Mouse (Mus musculus) brain, adult 10 weeks (tissue): ENCODE measurements around the gene Olfr1450. TPM values are rescaled to one million over a fixed set of nuclear protein-coding genes. Genes with fewer than 3 reads are reported as not detected.

Experiments
- polyA plus RNA-seq: library from polyadenylated mRNA; stranded (reverse); fragments of 350-450 nt; fragmentation: Illumina TruSeq; extraction: RNeasy Lipid Tissue Mini Kit (QIAGEN cat#74804); gene quantifications from one replicate; pipeline ENCODE4 v1.2.3, GENCODE M21; 2015; ENCODE audit warnings: low read depth, low replicate concordance

Gene Olfr1450
- polyA plus RNA-seq, result not detected

DNA sequence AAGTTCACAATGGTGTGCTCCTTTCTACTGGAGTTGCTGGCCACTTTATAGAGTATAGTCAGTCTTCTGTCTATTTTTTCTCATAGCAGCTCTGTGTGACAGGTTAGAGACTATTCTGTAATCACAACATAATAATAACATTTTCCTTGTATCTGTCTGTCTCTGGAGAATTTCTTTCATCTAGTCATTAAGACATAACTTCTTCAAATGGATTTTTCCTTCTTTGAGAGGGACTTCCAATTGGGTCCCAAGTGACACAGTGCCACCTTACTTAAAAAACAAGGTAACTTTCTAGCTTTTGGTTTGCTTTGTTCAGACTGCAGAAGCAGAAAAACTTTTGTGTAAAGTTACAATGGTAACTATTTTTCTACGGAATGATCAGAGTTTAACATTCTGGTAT is at the start of gene Olfr1450:
Olfr1450 (plus strand) TSS at position 301 of the 400 bp plus-strand sequence.

DNA sequence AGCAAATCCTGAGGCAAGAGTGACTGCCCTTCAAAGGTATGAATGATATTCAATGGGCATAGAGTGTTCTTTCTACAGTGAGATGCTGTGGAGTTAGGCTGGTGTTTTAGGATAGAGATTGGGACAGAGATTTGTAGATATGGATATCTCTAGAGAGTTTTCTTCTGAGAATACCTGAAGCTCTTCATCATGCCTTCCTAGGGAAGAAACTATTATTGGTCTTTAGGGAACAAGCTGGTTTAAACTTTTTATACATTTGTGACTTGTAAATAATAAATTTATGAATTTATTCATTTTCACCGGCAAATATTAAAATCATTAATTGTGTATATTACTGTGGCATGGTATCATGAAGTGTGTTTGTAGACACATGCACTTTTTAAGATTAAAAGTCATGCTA is 46.4 kb upstream of the Olfr1450 start, which contains the start of gene Olfr1447:
Olfr1447 (minus strand) TSS at position 101 of the 400 bp plus-strand sequence.

DNA sequence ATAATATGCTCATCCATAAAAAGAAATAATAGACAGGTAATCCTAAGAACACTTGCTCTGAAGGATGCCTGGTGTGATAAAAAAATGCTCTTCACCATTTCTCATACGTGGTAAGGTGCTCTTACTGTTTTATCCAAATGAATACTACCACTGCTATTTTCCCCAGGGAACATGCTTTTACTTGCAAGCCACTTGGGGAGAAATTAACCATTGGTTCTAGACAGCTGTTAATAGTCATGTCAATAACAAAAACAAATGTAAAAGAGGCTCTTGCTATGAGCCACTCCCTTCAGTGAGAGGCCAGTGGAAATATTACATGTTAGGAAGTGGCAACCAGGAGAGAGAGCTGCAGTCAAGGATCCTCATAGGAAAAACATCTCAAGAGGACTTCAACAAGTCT is 25.7 kb upstream of the Olfr1450 start, which contains the start of gene Olfr1448:
Olfr1448 (minus strand) TSS at position 101 of the 400 bp plus-strand sequence.

DNA sequence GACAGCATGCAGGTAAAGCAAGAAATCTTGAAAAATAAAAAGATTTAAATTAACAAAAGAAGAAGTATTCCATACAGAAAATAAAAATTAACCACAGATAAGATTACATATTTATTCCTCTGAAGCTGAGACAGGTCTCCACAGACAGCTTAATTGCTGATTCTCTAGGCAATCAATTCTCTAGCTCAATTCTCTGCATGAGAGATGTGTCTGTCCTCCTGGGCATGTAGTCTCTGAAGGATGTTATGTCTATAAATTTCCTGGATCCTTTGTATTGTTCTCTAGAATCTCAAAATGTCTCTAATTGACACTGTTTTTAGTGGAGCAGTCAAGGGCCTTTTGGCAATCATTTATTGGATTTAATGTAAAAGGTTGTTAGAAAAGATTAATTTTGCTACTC is 19.5 kb upstream of the Olfr1450 start, which contains the start of gene Olfr1449:
Olfr1449 (plus strand) TSS at position 301 of the 400 bp plus-strand sequence.

DNA sequence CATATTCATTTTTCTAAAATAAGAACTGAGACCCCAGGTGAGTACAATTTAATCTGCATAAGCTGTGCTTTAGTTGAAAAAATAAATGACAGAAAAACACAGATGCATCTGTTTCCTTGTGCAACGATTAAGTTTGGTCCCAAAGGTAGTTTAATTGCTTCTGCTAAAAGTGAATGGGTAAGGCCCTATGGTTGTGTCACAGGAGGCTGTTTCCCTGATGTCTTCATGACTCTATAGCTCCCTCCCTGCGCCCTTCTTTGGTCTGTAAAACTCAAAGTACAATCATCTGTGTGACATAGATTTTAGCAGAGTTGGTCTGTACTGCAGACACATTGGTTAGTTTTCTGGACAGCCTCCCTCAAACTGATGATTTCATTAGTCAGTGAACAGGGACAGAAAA is 44.7 kb downstream of the Olfr1450 start, which contains the start of gene Olfr1451:
Olfr1451 (plus strand) TSS at position 301 of the 400 bp plus-strand sequence.

Other genes starting within 250 kb of the Olfr1450 start
- gene Cntf, start 184.6 kb upstream of the Olfr1450 start, polyA plus RNA-seq, result 1.7 TPM
- gene Zfp91, start 154.1 kb upstream of the Olfr1450 start, polyA plus RNA-seq, result 72.9 TPM
- gene Lpxn, start 154.1 kb upstream of the Olfr1450 start, polyA plus RNA-seq, result 2.2 TPM
- gene Gm5244, start 103.6 kb upstream of the Olfr1450 start, polyA plus RNA-seq, result not detected
- not detected for gene Olfr1444, start 93.0 kb upstream of the Olfr1450 start, polyA plus RNA-seq
- gene Olfr1445, start 66.4 kb upstream of the Olfr1450 start, polyA plus RNA-seq, result not detected
- not detected for gene Olfr1446, start 56.7 kb upstream of the Olfr1450 start, polyA plus RNA-seq
- not detected for gene Olfr1447, start 46.5 kb upstream of the Olfr1450 start, polyA plus RNA-seq
- not detected for gene Olfr1448, start 25.8 kb upstream of the Olfr1450 start, polyA plus RNA-seq
- not detected for gene Olfr1449, start 19.4 kb upstream of the Olfr1450 start, polyA plus RNA-seq
- gene Olfr1451, start 44.8 kb downstream of the Olfr1450 start, polyA plus RNA-seq, result not detected
- not detected for gene Olfr1453, start 78.1 kb downstream of the Olfr1450 start, polyA plus RNA-seq
- gene Olfr1454, start 110.4 kb downstream of the Olfr1450 start, polyA plus RNA-seq, result not detected
- gene Olfr1457, start 147.6 kb downstream of the Olfr1450 start, polyA plus RNA-seq, result not detected
- not detected for gene Olfr1458, start 156.5 kb downstream of the Olfr1450 start, polyA plus RNA-seq
- not detected for gene Olfr1459, start 199.3 kb downstream of the Olfr1450 start, polyA plus RNA-seq
- gene Olfr1461, start 212.7 kb downstream of the Olfr1450 start, polyA plus RNA-seq, result not detected
- gene Olfr1462, start 235.5 kb downstream of the Olfr1450 start, polyA plus RNA-seq, result not detected